Mouse (Mus musculus): ENCODE results near the gene Smoc1.

Smoc1 gene

DNA sequence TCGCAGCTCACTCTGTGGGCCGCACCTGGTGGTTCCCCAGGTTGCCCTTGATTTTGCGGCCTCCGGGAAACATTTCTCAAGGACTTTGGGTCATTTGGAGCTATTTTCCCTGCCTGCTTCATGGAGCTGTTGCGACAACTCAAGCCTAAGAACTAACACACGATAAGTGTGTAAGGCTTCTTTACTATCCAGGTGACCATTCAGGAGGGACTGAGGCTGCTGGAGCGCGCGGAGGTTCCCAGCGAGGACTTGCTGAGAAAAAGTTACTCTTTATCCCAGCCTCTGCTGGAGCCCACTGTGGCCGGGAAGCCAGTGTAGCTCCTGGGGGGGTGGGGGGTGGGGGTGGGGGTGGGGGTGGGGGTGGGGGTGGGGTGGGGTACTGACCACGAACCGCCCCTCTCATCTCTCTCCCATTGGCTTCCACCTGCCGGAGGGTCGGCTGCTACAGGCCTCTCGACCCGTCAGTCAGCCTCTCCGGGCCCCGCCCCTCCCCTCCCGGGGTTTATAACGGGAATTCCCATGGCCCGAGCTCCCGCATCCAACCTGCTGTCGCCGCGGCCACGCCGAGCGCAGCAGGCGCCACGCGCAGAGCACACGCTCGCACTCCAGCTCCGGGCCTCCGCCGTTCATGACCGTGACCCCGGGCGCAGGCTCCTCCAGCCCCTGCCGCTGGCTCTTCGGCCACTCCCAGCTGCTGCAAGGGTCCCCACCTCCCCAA, at the start of gene Smoc1:
Gene Smoc1 (plus strand): TSS at position 532 of the 718 bp plus-strand sequence.
- DNase-seq (ENCODE audit: low read depth, low spot score): peak; percentile 91

DNA sequence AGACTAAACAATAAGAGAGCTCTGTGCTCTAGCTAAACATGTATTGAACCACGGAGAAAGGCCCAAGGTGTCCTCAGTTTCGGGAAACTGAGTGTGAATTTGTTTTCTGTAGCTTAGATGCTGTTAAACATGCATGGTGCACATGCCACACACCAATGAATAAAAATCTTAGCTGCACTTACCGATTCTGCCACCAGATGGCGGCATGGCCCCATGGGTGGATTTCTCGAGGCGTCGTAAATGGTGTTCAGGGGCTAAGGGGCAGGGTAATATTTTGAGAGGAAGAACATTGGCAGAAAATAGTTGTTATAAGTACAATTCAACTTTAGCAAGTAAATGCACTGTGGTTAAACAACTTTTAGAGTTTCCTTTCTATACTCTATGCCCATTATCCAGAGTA, 44.3 kb upstream of the Smoc1 start:
- DNase-seq (ENCODE audit: low read depth, low spot score): peak; percentile 71

DNA sequence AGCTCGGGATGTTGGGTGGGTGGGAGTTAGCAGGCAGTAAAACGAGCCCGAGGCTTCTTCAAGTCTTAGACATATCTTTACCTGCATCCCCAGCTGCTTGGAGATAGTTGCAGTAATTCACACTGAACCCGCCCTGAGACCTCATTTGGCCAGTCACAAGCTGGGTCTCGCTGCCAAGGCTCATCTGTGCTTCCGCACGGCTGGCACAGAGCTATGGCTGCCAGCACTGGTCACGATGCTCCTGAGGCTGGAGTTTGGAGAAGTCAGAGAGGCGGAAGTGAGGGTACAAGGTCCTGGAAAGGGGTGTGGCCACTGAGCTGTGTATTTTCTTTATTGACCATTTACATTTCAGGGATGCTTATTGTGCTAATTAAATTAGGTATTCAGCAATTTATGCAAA, 42.9 kb upstream of the Smoc1 start:
- no peak for DNase-seq (ENCODE audit: low read depth, low spot score)

DNA sequence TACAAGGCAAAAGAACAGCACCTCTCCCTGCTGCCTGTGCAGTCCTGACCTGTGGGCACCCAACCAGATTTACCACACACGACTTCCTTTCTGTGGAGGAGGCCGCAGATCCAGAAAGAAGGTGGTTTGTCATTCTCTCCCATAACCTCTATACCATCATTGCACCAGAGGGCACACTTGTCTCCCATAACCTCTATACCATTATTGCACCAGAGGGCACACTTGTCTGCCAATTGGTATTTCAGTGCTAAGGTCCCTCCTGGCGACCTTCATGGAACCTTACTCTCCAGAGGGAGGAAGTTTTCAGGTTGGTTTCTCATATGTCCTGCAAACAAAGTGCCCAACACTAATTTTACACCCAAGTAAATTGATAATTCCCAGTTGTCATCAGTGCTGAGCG, 40.0 kb upstream of the Smoc1 start:
- DNase-seq (ENCODE audit: low read depth, low spot score): no peak

DNA sequence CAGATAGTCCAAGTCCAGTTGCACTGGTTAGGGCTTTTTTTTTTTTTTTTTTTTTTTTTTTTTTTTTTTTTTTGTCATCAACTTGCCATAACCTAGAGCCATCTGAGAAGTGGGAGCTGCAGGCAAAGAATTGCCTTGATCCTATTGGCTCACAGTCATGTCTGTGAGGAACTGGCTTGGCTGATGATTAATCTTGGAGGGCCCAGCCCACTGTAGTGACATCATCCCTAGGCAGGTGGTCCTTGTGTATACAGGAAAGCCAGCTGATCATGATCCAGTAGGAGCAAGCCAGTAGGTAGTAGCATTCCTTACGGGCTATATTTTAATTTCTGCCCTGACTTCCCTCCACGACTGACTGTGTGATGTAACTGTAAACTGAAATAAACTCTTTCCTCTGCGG, 38.3 kb upstream of the Smoc1 start:
- no peak for DNase-seq (ENCODE audit: low read depth, low spot score)

DNA sequence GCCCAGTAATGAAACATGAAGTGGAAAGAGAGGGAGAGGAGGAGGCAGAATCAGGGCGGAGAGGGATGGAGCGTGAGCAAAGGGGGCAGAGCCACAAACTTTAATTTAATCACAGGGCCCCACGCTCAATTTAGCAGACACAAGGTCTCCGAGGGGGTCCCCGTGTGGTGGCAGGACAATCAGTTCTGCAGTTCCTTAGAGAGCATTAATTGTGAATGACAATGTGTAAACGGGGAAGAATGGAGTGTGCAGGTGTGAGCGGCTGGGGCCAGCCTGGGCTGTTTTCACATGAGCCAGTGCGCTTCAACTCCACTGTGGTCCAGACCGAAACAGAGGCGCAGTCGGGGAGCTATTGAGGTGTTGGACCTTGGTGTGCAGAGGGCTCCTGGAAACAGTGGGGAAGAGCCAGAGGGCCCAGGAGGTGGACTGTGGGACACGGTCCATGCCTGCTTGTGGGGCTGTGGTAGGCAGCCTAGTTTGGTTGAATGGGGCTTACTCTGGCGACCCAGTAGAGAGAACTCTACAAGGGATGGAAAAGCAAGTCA, 35.6 kb upstream of the Smoc1 start:
- DNase-seq (ENCODE audit: low read depth, low spot score): no peak

DNA sequence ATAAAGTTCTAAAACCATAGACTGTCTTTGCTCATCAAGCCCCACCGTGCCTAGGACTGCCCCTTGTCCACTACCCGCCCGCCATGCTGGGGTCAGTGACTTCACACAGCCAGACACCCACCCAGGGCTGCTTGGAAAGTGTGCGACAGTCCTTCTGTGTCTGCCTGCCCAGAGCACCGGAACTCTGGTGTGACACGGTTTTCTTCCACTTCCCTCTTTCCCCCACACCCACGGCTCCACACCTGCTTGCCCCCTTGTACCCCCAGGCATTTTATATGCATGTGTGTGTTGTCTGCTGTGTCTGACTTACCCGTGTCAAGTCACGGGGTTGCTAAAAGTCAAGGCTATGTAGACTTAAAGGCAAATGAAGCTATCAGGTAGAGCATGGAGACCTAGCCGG, 34.8 kb upstream of the Smoc1 start:
- DNase-seq (ENCODE audit: low read depth, low spot score): no peak

DNA sequence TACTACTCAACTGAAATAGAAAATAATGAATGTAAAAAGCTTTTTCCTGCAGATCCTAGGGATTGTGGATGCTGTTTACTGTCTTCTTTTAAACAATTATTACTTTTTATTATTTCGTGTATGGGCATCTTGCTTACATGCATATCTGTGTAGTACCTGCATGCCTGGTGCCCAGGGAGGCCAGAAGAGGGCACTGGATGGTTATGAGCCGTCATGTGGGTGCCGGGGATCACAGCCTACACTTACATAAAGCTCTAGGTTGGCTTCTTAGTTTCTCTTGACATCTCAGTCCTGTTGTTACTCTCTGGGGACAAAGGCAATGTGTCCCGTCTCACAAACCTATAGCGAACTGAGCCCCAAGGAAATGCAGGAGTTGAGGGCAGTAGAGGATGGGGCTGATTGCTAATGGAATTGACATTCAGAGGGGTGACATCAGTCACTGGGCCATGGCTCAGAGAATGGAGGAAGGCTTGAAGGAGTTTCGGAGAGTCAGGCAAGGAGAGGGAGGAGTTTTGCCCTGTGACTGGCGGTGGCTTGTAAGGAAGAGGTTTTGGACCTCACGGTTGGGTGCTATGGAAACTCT, 34.0 kb upstream of the Smoc1 start:
- DNase-seq (ENCODE audit: low read depth, low spot score): no peak

DNA sequence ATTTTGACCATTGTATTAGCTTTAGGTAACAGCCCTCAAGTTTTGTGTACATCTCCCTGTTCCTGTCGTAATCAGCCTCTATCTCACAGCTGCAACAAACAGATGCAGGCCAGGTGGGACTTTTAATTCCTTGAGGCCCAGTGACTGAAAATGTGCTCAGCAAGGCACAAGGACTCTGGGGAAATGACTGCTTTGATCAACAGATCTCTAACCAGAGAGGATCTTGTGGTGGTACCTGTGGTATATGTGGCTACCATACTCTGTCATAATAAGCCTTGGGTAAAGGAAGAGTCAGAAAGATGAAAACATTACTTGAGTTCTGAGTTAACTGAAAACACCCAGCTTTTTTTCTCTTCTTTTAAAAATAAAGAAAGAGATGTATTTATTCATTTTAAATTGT, 32.8 kb upstream of the Smoc1 start:
- DNase-seq (ENCODE audit: low read depth, low spot score): no peak

DNA sequence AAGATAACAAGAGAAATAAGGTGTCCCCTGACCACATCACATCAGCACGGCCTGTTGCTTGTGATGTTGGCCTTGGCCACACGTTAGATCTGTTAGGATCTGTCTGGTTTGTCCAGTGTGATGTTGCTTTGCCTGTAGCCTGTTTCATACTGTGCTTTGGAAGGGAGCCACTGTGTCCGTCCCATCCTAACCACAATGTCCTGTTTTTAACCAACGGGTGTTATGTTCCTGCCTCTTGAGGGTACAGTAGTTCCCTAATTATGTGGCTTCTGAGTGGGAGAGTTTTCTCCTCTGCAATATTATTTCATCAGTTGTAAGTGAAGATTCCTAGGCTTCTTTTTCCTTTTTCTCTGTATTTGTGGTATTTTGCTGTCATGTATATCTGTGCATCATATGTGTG, 31.3 kb upstream of the Smoc1 start:
- DNase-seq (ENCODE audit: low read depth, low spot score): no peak

DNA sequence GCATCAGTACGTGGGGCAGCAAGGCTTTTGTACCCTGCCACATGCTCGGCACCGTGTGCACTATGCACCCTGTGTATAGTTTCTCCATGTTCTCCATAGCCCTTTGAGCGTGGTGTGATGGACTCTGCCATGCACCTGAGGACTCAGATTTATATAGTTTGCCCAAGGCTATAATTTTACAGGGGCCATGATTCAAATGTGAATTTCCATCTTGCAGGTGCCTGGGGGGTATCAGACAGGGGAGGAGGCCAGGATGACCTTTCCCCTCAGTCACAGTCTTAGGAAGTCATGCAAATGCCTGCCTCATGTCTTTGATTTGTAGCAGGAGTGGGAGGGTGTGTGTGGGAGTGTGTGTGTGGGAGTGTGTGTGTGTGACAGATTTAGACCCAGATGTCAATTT, 29.0 kb upstream of the Smoc1 start:
- no peak for DNase-seq (ENCODE audit: low read depth, low spot score)

DNA sequence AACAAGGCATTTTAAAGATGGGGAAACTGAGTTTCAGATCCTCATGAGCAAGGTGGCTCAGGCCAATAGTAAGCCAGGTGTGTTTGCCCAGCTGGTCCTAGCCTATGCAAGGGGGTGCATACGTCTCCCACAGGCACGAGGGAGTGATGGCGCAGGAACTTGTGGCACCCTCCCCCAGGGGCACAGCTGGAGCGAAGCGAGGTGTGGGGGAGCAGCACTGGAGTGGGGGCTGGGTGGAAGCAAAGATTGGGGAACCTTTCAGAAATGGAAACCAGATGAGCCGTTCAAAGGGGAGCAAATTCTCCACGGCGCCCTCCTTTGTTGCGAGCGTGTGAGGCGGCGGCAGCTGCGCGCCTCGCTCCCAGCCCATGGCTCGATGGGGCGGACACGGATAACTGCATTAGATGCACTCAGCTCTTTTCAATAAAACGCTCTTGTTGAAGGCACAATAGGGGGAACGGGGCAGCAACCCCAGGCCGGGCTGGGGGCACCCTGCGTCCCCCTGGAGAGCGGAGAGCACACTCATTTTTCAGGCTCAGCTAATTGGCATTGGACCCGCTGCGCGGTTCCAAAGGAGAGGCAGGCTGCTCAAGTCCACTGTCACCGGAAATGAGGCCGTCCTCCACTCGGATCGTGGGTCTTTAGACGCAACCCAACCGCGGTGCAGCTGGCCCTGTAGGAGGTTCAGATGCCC, 27.9 kb upstream of the Smoc1 start:
- DNase-seq (ENCODE audit: low read depth, low spot score): peak; percentile 38

DNA sequence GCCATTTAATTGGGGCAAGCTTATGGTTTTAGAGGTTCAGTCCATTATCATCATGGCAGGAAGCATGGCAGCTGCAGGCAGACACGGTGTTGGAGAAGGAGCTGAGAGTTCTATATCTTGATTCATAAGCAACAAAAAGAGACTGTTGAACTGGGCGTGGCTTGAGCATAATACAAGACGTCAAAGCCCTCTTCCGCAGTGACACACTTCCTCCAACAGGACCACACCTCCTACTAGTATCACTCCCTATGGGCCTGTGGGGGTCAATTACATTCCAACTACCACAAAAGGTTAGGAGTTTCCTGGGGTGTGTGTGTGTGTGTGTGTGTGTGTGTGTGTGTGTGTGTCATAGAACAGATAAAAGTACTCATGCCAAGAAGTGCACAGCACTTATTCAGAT, 25.7 kb upstream of the Smoc1 start:
- DNase-seq (ENCODE audit: low read depth, low spot score): no peak

DNA sequence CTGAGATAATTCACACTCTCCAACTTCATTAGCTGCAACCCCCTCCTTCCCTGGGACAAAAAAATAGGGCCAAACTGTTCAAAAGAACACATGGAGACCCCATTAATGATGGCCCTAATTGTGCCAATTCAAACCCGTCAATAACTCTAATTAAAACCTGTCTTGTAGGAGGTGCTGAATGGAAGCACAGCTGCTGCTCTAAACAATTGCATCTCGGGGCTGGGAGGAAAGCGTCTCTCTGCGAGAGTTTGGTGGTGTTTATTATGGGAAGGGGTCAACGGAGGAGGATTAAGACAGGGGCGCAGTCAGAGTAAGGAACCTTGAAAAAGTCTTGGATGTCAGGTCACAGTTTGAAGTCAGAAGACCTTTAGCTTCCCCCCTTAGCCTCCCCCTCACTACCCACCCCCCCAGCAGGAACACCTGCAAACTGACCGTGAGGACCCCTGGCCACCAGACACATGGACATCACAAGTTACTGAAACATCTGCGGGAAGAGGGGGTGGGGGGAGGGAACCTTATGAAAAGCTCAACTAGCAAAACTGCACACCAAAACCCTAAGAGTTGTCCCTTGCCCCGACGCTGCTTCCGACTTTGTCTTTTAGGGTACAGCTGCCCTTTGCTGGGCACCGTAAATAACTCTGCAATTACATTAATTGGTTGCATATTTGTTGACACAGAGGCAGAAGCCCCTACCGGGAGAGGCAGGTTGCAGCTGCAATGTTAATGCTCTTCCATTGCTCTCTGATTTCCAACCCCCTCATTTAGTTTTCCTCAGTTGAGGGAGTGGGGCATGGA, 23.6 kb upstream of the Smoc1 start:
- no peak for DNase-seq (ENCODE audit: low read depth, low spot score)

DNA sequence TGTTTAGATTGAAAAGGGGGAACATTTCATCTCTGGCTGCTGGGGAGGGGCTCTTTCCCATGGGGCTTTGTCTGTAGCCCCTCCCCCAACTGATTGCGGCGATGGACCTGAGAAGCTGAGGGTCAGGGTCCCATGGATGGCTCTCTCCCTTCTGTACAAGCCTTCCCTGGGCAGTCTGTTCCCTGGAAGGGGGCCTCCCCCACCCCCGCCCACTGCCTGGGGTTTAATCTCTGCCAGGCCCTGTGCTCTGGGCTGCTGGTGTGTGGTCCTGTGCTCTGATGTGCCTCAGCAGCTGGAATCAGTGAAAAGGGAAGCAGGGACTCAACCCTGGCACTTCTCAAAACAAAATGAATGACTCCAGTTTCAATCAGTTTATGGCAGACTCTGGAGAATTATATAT, 16.8 kb upstream of the Smoc1 start:
- DNase-seq (ENCODE audit: low read depth, low spot score): no peak

DNA sequence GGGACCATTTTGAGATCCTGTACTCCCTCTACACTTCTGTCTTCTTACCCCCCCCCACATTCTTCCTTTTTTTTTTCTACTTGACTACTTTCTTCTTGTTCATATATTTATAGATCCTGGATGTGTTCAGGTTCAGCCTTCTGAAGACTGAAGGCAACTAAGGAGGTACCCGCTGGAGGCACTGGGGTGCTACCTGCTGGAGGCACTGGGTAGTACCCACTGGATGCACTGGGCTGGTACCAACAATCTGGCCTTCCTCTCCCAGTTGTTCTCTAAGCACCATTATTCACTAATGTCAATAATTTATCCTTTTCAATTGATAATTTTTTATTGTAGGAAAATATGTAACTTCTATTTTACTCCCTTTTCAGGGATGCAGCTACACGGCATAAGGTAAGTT, 14.6 kb upstream of the Smoc1 start:
- no peak for DNase-seq (ENCODE audit: low read depth, low spot score)

DNA sequence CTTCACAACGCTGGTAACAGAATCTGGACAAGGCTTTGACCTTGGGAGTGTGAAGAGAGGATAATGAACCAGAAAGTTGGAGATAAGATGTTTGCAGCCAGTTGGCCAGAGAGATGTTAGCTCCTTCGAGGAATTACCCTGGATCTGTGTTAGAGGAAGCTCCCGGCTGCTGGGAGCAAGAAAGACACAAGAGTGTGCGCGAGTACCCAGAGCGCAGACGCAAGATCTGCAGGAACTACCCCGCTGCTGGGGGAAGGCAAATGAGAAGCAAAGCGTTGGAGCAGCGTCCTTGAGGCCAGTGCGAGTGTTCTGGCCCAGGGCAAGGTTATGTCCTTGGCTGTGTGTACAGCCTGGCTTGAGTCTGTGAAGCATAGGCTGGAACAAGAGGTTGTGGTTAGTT, 13.1 kb upstream of the Smoc1 start:
- DNase-seq (ENCODE audit: low read depth, low spot score): peak; percentile 56

DNA sequence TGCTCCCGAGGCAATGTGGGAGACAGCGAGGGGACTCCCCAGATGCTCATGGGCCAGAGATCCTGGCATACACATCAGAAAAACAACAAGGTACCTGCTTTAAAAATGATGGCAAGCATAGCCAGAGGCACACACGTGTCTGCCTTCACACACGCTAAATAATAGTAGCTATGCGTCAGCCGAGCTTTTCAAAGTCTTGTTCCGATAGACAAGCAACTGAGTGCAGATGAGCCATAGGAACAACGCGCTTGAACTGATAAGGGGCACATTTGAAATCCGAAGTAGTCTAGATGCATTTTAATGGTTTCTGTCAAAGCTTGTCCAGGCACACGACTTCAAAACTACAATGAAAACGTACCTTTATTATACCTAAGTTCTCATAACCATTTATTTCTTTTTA, 9.0 kb upstream of the Smoc1 start:
- DNase-seq (ENCODE audit: low read depth, low spot score): no peak

DNA sequence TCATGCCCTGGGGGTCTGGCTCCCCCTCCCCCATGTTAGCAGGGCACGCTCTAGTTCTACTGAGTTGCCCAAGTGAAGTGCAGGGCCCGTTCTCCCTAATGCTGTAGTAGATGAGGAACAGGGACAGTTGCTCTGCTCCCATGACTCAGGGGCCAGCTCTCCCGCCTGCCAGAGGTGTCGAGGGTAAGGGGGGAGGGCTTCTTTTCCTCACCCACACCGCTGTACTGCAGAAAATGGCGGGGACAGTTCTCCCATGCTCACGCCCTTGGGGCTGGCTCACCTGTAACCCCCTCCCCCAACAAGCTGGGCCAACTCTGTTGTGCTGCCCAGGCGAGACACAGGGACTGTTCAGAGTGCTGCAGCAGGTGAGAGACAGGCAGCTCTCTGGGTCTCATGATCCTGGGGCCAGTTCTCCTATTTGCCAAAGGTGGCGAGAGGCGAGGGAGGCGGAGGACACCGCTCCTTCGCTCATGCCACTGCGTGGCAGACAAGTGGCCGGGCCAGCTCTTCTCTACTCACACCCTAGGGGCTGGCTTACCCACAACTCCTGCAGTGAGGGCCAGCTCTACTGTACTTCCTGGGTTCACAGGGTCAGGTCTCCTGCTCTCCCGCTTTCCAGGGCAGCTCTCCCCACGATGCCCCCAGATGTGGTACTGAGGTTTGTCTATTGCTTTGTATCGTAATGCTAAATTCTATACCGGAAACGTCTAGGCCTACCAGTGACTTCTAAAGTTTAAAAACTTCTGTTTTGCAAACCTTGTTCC, 7.9 kb upstream of the Smoc1 start:
- DNase-seq (ENCODE audit: low read depth, low spot score): peak; percentile 42

DNA sequence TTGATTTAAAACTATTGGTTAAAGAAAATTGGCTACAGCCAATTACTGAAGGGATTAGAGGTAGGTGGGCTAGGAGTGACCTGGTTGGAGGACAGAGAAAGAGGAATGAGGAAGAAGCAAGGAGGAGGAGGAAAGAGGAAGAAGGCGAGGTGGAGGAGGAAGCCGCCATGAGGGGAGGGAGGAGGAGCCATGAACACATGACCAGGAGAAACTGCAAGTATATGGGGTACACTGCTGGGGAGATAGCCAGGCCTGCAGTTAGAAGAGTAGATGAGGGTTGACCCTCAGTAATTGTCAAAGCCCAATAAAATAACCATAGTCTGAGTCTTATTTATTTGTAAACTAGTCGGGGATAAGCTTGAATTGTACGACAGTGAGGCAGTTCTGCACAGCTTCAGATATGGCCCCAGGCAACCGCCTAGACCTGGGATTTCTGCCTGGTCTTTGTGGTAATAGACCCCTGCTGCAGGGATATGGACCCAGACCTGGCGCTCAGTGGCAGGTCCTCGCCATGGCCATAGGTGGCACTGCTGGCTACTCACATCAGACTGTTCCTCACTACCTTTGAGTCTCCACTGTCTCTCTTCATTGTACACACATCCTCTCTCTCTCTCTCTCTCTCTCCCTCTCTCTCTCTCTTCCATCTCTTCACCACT, 7.2 kb upstream of the Smoc1 start:
- DNase-seq (ENCODE audit: low read depth, low spot score): peak; percentile 74

DNA sequence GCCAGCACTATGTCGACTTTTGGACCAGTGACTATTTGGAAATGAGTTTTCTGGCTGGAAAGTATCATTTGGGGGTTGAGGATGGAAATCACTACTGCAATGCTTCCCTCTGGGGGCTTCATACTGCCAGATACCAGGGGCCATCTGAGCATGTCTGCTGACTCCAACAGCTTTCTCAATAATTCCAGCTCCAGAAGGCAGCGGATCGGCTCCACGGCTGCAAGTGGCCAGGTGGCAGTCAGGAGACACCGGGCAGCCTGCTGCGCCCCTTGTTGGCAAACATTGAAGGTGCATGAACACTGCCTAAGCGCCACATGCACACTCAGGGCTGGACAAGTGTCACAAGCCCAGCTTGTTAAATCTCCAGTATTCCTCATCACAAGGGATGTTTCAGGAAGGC, 2.2 kb upstream of the Smoc1 start:
- no peak for DNase-seq (ENCODE audit: low read depth, low spot score)

Data from ZHBTc4 (cell line).